Mouse (Mus musculus): ENCODE data around the gene Dagla. TPM values are rescaled to one million over a fixed set of nuclear protein-coding genes. Genes with fewer than 3 reads are reported as not detected.

Dagla gene
- total RNA-seq, 1 experiment from 2014 or later, result not detected

GRCm38 (mm10) chr19:10248128-10248527 is 56.5 kb downstream of the Dagla start:
- ATAC-seq (ENCODE audit: extremely low read depth, insufficient number of reproducible peaks, low FRiP score, poor library complexity, severe bottlenecking), result no peak

GRCm38 (mm10) chr19:10247165-10247564 is 57.5 kb downstream of the Dagla start:
- ATAC-seq (ENCODE audit: extremely low read depth, insufficient number of reproducible peaks, low FRiP score, poor library complexity, severe bottlenecking), result no peak

GRCm38 (mm10) chr19:10244183-10244582 is 60.5 kb downstream of the Dagla start:
- ATAC-seq (ENCODE audit: extremely low read depth, insufficient number of reproducible peaks, low FRiP score, poor library complexity, severe bottlenecking), result no peak

GRCm38 (mm10) chr19:10242916-10243315 is 61.8 kb downstream of the Dagla start:
- ATAC-seq (ENCODE audit: extremely low read depth, insufficient number of reproducible peaks, low FRiP score, poor library complexity, severe bottlenecking), result no peak

- ATAC-seq (ENCODE audit: extremely low read depth, insufficient number of reproducible peaks, low FRiP score, poor library complexity, severe bottlenecking), result 0 out of 2 replicates have a peak, but pooled peaks have one; percentile 14
These were observed 63.9 kb downstream of the Dagla start, which contains the start of gene Myrf for GRCm38 (mm10) chr19:10240654-10241305. Gene Myrf, minus strand, starts transcription at chr19:10240748.

- ATAC-seq (ENCODE audit: extremely low read depth, insufficient number of reproducible peaks, low FRiP score, poor library complexity, severe bottlenecking), result no peak
These were observed 64.6 kb downstream of the Dagla start for GRCm38 (mm10) chr19:10239975-10240653.

GRCm38 (mm10) chr19:10239419-10239818 is 65.3 kb downstream of the Dagla start:
- no peak for ATAC-seq (ENCODE audit: extremely low read depth, insufficient number of reproducible peaks, low FRiP score, poor library complexity, severe bottlenecking)

GRCm38 (mm10) chr19:10238477-10238876 is 66.2 kb downstream of the Dagla start:
- no peak for ATAC-seq (ENCODE audit: extremely low read depth, insufficient number of reproducible peaks, low FRiP score, poor library complexity, severe bottlenecking)

GRCm38 (mm10) chr19:10235784-10236565 is 68.7 kb downstream of the Dagla start:
- no peak for ATAC-seq (ENCODE audit: extremely low read depth, insufficient number of reproducible peaks, low FRiP score, poor library complexity, severe bottlenecking)

- no peak for ATAC-seq (ENCODE audit: extremely low read depth, insufficient number of reproducible peaks, low FRiP score, poor library complexity, severe bottlenecking)
These were observed 72.2 kb downstream of the Dagla start for GRCm38 (mm10) chr19:10232327-10233017.

GRCm38 (mm10) chr19:10231871-10232270 is 72.8 kb downstream of the Dagla start:
- no peak for ATAC-seq (ENCODE audit: extremely low read depth, insufficient number of reproducible peaks, low FRiP score, poor library complexity, severe bottlenecking)

- no peak for ATAC-seq (ENCODE audit: extremely low read depth, insufficient number of reproducible peaks, low FRiP score, poor library complexity, severe bottlenecking)
These were observed 73.7 kb downstream of the Dagla start for GRCm38 (mm10) chr19:10231016-10231415.

GRCm38 (mm10) chr19:10225767-10226166 is 78.9 kb downstream of the Dagla start:
- no peak for ATAC-seq (ENCODE audit: extremely low read depth, insufficient number of reproducible peaks, low FRiP score, poor library complexity, severe bottlenecking)

- no peak for ATAC-seq (ENCODE audit: extremely low read depth, insufficient number of reproducible peaks, low FRiP score, poor library complexity, severe bottlenecking)
These were observed 79.8 kb downstream of the Dagla start for GRCm38 (mm10) chr19:10224637-10225453.

GRCm38 (mm10) chr19:10223561-10223960 is 81.1 kb downstream of the Dagla start:
- ATAC-seq (ENCODE audit: extremely low read depth, insufficient number of reproducible peaks, low FRiP score, poor library complexity, severe bottlenecking), result no peak

GRCm38 (mm10) chr19:10222656-10223055 is 82.0 kb downstream of the Dagla start:
- no peak for ATAC-seq (ENCODE audit: extremely low read depth, insufficient number of reproducible peaks, low FRiP score, poor library complexity, severe bottlenecking)

GRCm38 (mm10) chr19:10221585-10221984 is 83.1 kb downstream of the Dagla start:
- ATAC-seq (ENCODE audit: extremely low read depth, insufficient number of reproducible peaks, low FRiP score, poor library complexity, severe bottlenecking), result no peak

GRCm38 (mm10) chr19:10219593-10219992 is 85.1 kb downstream of the Dagla start:
- ATAC-seq (ENCODE audit: extremely low read depth, insufficient number of reproducible peaks, low FRiP score, poor library complexity, severe bottlenecking), result no peak
